Mouse (Mus musculus) heart, adult 2 months (tissue): ENCODE data around the gene Cmip.

Source experiments
- EP300 ChIP-seq: fragments of 200-500 bp; IDR thresholded peaks from 2 replicates; pipeline ENCODE4 v1.6.1; 2011; ENCODE audit warnings: low read depth, low read length, control low read depth; ENCODE audit not compliant: insufficient read depth
- POLR2A ChIP-seq: fragments of 200-500 bp; IDR thresholded peaks from 2 replicates; pipeline ENCODE4 v1.6.1; 2011; ENCODE audit warnings: mild to moderate bottlenecking, low read depth, low read length, control low read depth; ENCODE audit not compliant: insufficient read depth

GRCm38 (mm10) chr8:117337188-117337587 lies 80.3 kb downstream of the Cmip start:
- TF ChIP-seq POLR2A (no peak), EP300 (no peak)
